Mouse (Mus musculus): ENCODE measurements at regions not wholly inside any gene's neighbourhood (a gene's known extent, or its start where the extent isn't known, plus 50 kb on each side); places are given as distances from the start of the nearest gene placed in this dataset.

GRCm38 (mm10) chr5:80766591-80766990 lies 253.3 kb upstream of the Adgrl3 start:
- DNase-seq (ENCODE audit: low spot score in 2 of 2): no peak
- intact Hi-C loops (cut with DNase I): no loop called here

DNA sequence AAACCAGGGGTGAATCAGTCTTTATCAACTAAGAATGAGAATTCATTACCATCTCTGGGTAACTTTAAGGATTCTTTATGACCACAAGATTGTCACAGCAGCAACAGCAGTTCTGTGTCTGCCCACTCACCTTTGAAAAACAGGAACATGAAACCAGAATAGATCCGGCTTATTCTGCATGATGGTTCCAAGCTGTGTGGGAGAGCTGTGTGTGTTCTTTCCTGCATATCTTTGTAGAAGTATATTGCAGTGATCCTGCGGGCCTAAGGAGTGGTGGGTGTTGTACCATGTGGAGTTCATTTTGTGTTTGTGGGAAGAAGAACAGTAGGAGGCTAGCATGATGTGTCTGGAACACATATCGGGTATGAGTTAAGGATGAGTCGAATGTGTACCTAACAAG lies 236.0 kb upstream of the Adgrl3 start:
- intact Hi-C loops (cut with DNase I): no loop called here

DNA sequence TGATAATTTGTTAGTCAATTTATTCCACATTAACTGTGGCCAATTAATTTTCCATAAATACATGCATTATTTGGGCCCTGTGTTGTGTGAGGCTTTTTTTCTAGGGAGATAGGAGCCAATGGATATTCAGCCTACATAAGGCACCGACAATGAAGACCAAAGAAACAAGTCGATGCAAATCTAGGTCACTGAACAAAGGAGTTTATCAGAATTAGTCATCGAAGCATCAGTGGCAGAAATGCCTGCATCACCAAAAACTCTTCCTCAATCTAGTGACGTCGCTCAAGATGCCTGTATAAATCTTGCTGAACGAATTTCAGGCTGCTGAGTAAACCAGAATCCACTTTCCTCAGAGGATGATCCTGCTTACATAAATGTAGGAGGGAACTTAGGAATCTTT lies 235.2 kb upstream of the Adgrl3 start:
- intact Hi-C loops (cut with DNase I): loop anchor here (5.0 kb wide), 1 partner anchor 233 kb away; no protein-coding TSS in a partner anchor
- DNase-seq (ENCODE audit: low spot score in 2 of 2): no peak

More for the DNA sequence above, 236.0 kb upstream of the Adgrl3 start:
- DNase-seq (ENCODE audit: low spot score in 2 of 2): peak; percentile 70 to 71

GRCm38 (mm10) chr5:80791658-80792057 lies 228.3 kb upstream of the Adgrl3 start:
- intact Hi-C loops (cut with DNase I): no loop called here
- no peak for DNase-seq (ENCODE audit: low spot score in 2 of 2)

GRCm38 (mm10) chr5:80799777-80800176 lies 220.2 kb upstream of the Adgrl3 start:
- intact Hi-C loops (cut with DNase I): no loop called here

DNA sequence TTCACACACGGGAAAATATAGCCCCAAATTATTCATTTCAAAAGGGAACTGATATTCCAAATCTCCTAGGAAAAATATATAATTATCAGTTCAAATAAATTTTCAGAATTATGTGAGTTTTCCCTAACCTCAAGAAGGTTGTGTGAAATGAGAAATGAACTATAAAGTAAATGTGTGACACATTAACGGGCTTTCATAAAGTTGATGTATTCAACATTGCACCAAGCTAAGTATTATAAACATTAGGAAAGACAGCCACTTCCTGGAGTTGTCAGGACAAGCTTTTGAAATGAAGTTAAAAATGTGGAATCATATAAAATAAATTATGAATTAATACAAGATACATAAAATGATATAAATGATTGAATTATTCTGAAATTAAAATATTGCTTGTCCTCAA lies 207.0 kb upstream of the Adgrl3 start:
- intact Hi-C loops (cut with DNase I): no loop called here
- DNase-seq (ENCODE audit: low spot score in 2 of 2): no peak

More at GRCm38 (mm10) chr5:80799777-80800176, 220.2 kb upstream of the Adgrl3 start:
- no peak for DNase-seq (ENCODE audit: low spot score in 2 of 2)

GRCm38 (mm10) chr5:80819208-80819607 lies 200.7 kb upstream of the Adgrl3 start:
- no peak for DNase-seq (ENCODE audit: low spot score in 2 of 2)
- intact Hi-C loops (cut with DNase I): no loop called here

DNA sequence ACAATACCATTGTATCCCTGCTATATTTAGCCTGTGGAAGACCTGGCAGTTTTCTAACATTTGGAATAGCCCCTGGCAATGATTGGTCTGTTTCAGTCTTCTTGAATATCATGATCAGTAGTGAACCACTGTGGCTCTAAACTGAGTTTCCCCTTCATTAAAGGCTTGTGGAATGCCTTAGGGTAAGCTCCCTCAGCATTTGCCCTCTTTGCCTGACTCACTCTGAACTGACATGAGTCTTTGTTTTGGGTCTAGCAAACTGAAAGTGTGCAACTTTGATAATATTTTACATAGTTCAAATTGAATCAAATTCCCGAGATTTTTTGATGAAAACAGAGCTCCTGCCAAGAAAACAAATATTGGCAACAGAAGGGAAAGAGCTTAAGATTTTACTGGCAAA lies 177.4 kb upstream of the Adgrl3 start:
- DNase-seq (ENCODE audit: low spot score in 2 of 2): no peak
- intact Hi-C loops (cut with DNase I): no loop called here

DNA sequence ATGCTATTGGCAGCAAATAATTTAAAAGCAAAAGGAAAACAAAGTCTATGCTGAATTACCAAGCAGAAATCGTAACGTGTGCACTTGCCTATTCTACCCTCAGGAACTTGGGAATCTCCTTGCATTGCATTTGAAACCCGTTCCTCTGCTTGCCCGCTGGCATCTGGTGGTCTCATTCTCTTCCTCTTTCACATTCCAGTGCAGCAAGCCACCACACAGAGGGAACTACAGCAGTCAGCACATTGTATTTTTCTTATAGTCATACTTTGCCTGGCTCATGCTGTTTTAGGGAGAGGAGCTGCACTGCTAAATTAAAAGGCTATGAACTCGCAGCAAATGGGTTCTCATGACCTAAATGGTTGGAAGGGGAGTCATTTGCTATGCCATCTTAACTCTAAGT lies 164.9 kb upstream of the Adgrl3 start:
- intact Hi-C loops (cut with DNase I): no loop called here
- DNase-seq (ENCODE audit: low spot score in 2 of 2): no peak

- intact Hi-C loops (cut with DNase I): no loop called here
- DNase-seq (ENCODE audit: low spot score in 2 of 2): no peak
Measured at GRCm38 (mm10) chr5:80876600-80876999, 143.3 kb upstream of the Adgrl3 start.

DNA sequence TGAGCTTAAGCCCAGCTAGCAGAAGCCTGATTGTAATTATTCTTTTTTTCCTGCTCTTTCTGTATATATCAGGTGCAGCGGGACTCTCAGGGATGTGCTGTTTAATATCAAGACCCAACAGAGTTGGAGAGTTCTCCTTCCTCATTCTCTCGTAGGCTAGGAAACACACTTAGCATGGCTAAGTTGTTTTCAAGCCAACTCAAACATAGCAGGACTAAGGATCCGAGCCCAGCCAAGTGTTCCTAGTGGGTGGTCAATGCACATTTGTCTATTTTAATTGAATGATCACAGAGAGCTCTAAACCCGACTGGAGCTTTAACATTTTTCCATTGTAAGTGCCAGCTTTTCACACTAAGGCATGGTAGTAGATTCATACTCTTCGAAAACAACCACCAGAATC lies 121.7 kb upstream of the Adgrl3 start:
- DNase-seq (ENCODE audit: low spot score in 2 of 2): no peak
- intact Hi-C loops (cut with DNase I): no loop called here

DNA sequence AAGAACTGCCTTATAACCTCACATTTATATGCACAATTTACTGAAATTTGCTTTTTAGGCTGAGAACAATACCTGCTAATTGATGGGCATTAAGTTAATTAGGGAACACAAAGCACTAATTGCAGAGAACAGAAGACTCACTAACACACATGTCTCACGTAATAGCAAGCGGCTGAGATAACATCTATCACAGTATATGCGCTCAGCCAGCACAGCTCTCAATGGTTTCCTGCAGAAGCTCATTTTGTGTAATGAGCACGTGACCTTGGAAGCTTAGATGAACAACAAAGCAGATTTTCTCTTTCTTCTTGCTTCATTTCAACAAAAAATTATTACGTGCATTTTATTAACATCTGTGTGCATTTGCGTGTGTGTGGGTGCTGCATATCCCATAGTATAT lies 111.2 kb upstream of the Adgrl3 start:
- intact Hi-C loops (cut with DNase I): no loop called here
- no peak for DNase-seq (ENCODE audit: low spot score in 2 of 2)

- DNase-seq (ENCODE audit: low spot score in 2 of 2): no peak
- intact Hi-C loops (cut with DNase I): no loop called here
Measured at GRCm38 (mm10) chr5:80938791-80939190, 81.1 kb upstream of the Adgrl3 start.

DNA sequence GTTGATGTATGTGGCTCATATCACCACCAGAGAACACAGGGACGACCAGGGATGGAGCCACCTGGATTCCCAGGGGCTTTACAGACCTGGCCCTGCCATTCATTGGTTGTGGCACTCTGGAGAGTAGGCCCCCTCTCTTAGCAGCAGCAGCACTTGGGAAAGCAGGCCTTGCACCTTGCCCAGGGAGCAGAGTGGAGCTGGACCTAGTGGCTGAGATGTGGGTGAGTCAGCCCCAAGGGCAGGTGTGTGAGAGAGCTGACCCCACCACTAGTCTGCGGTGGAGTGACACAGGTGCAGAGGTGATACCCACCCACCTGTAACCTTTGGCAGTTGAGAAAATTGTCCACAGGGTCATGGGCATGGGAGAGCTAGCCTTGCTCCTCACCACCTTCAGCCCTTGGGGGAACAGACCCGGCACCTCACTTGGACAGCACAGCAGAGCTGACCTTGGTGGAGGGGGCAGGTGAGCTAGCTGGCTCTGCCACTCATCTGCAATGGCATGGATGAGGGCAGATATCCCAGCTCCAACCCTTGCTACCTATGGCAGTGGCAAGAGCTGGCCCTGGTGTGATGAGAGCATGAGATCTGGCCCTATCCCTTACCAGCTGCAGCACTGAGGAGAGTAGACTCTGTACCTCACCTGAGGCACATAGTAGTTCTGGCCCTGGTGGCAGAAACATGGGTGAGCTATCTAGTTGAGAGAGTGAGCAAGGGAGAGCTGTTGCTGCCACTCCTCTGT lies 67.9 kb upstream of the Adgrl3 start:
- no peak for DNase-seq (ENCODE audit: low spot score in 2 of 2)
- intact Hi-C loops (cut with DNase I): no loop called here

DNA sequence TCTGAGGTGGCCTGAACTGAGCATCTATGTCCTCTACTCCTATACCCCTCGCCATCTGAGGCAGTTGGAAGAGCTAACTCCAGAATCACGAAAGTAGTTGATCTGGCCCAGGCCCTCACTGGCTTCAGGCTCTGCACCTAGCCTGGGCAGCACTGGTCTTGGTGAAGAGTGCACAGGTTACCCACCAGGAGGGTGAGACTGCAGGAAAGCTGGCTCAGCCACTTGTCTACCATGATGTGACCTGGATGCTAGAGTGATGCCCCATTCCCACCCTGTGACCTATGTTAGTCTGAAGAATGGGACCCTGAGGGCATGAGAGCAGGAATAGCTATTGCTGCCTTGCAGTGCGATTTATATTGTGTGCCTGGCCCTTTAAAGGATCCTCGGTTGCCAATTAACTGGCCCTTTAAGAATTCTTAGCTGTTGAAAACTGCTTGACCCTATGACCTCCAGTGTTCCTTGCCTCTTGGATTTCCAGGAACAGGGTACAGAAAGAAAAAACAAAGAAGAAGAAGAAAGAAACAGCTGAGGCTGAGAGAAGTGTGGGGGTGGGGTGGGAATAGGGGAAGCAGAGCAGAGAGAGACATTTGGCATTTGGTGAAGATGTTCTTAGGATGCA lies 67.2 kb upstream of the Adgrl3 start:
- intact Hi-C loops (cut with DNase I): no loop called here
- no peak for DNase-seq (ENCODE audit: low spot score in 2 of 2)
